Mouse (Mus musculus) embryonic facial prominence, embryonic 15.5 days (tissue): ENCODE measurements around the gene Scn10a. TPM values are rescaled to one million over a fixed set of nuclear protein-coding genes. Genes with fewer than 3 reads are reported as not detected.

Source experiments
- ATAC-seq: fragments of 200-750 bp; cut with Nextera tagmentation; 2 replicates; pipeline ENCODE4 v1.8.0; 2017; ENCODE audit warnings: low read depth, moderate TSS enrichment; ENCODE audit not compliant: insufficient number of reproducible peaks, low FRiP score, low TSS enrichment
- H3K27ac ChIP-seq: fragments of 300-500 bp; sonication (generic); replicated peaks from 2 replicates; pipeline ENCODE4 v1.5.1; 2015; ENCODE audit warnings: mild to moderate bottlenecking, inconsistent platforms
- H3K27me3 ChIP-seq: fragments of 300-500 bp; sonication (generic); 2 replicates; pipeline ENCODE4 v1.6.1; 2015; ENCODE audit warnings: inconsistent platforms
- H3K36me3 ChIP-seq: fragments of 300-500 bp; sonication (generic); 2 replicates; pipeline ENCODE4 v1.6.1; 2015; ENCODE audit warnings: mild to moderate bottlenecking, inconsistent platforms
- H3K4me1 ChIP-seq: fragments of 300-500 bp; sonication (generic); 2 replicates; pipeline ENCODE4 v1.6.1; 2015; ENCODE audit warnings: inconsistent platforms
- H3K4me2 ChIP-seq: fragments of 300-500 bp; sonication (generic); replicated peaks from 2 replicates; pipeline ENCODE4 v1.6.1; 2015; ENCODE audit warnings: mild to moderate bottlenecking, inconsistent platforms
- H3K4me3 ChIP-seq: fragments of 300-500 bp; sonication (generic); replicated peaks from 2 replicates; pipeline ENCODE4 v1.5.1; 2015; ENCODE audit warnings: mild to moderate bottlenecking, inconsistent platforms
- H3K9ac ChIP-seq: fragments of 300-500 bp; sonication (generic); 2 replicates; pipeline ENCODE4 v1.6.1; 2015; ENCODE audit warnings: inconsistent platforms
- H3K9me3 ChIP-seq: fragments of 300-500 bp; sonication (generic); replicated peaks from 2 replicates; pipeline ENCODE4 v1.6.1; 2016; ENCODE audit warnings: inconsistent platforms
- WGBS: fragments of 180-500 bp; shearing (Covaris S2); methylation state at CpG from one replicate; pipeline ENCODE4 v1.1.7; 2015; 5-methylcytosine and 5-hydroxymethylcytosine counted together
- polyA plus RNA-seq: library from polyadenylated mRNA; unstranded; fragments of >200 nt; fragmentation: Nextera tagmentation; extraction: Ambion mirVana; gene quantifications from 2 replicates; pipeline ENCODE4 v1.2.1, GENCODE M21; 2015

The Scn10a gene
- polyA plus RNA-seq, 1 experiment from 2014 or later = 0.05 TPM

DNA sequence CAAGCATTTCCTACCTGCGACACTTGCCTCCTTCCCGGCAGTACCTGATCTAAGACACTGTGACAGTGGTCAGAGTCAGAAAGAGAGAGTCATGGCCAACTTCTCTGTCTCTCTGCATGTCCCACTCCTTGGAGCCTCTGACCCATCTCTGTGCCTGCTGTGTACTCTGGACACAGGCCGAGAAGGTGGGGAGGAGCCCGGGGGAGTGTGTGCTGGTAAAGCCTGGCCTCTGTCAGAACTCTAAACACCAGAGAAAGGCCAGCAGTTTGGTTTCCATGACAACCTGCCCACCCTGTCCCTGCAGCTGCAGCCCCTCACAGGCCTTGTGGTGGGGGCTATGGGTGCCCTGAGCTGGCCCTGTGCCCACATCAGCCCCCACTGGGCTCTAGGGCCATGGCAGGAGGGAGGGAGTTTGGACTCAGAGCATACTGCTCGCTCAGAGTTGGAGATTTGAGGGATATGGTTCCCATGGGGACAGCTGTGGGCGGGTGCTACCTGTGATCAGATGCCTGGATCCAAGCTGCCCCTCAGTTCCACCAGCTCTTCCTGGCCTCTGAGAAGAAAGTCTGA is 6.3 kb upstream of the Scn10a start:
- Histone ChIP-seq H3K4me1 (no peaks in the 10 kb centered on the region), H3K9me3 (no peaks in the 10 kb centered on the region), H3K27me3 (no peaks in the 10 kb centered on the region), H3K4me2 (no peak overlapping the region), H3K36me3 (no peaks in the 10 kb centered on the region), H3K9ac (no peak overlapping the region), H3K4me3 (no peak overlapping the region), H3K27ac (no peak overlapping the region)
- no peak; the same call in 1 of the 2 replicates for ATAC-seq
- 76% methylated on average over 6 of the region's 6 CpGs for WGBS

DNA sequence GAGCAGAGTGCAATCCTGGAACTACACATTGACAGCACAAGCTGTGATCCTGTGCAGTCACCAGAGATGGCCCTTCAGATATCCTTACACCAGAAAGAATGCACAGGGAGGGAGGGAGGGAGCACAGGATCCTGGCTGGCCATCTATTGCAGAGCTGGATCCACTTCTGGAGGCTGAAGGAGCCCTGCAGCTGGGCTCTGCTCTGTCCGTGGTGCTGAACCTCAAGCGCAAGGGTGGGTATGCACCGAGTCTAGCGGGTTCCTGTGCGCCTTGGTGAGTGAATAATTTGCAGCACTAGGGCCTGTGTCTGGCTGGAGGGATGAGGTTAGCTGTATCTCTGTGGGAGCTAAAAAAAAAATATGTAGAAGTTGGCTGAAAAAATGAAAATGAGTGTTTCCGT is 12.4 kb downstream of the Scn10a start:
- ATAC-seq = peak; percentile 69; the same call in 1 of the 2 replicates
- Histone ChIP-seq H3K27ac (no peak overlapping the region), H3K27me3 (no peaks in the 10 kb centered on the region), H3K4me2 (no peak overlapping the region), H3K9me3 (no peaks in the 10 kb centered on the region), H3K4me1 (no peaks in the 10 kb centered on the region), H3K36me3 (no peaks in the 10 kb centered on the region), H3K4me3 (no peak overlapping the region), H3K9ac (no peak overlapping the region)
- 9% methylated on average over 6 of the region's 6 CpGs for WGBS

DNA sequence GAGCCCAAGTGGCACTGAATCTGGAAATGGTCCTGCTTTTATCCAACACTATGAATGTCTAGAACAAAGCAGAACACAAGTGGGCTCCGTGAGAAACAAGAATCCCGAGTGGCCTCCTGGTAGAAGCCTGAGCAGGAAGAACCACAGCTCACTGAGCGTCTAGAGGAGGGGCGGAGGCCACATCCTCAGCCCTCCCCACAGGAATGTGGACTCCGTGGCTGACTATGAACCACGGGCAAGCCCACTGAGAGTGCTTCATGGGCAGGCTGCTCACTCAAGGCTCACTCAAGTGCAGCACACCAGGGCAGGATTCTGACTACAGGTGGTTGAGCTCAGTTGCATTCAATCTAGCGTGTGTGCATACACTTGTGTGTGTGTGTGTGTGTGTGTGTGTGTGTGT is 27.6 kb downstream of the Scn10a start:
- no peaks in the 10 kb centered on the region for H3K27me3 ChIP-seq
- no peaks in the 10 kb centered on the region for H3K9me3 ChIP-seq
- no peak overlapping the region for H3K27ac ChIP-seq
- 42% methylated on average over 7 of the region's 7 CpGs for WGBS
- ATAC-seq = no peak
- H3K36me3 ChIP-seq = no peaks in the 10 kb centered on the region
- no peak overlapping the region for H3K4me2 ChIP-seq
- no peak overlapping the region for H3K9ac ChIP-seq
- H3K4me1 ChIP-seq = no peaks in the 10 kb centered on the region
- no peak overlapping the region for H3K4me3 ChIP-seq

DNA sequence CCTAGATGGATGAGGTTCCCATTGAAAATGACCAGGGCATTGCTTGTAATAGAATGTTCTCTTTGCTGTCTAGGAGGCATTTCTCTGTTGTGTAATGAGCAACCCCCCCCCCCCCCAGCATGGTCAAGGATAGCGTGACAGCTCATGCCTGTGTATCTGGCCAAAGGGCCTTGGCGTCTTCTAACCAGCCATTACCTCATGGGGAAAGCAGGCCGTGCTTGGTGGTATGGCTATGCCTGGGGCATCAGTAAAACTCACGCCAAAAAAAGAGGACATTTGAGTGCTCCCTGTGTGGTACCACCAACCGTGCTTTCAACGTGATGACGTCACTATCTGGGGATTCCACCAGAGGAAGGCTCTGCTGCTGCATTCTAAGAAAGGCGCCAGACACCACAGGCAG is 28.1 kb downstream of the Scn10a start:
- Histone ChIP-seq H3K27ac (no peak overlapping the region), H3K27me3 (no peaks in the 10 kb centered on the region), H3K4me3 (no peak overlapping the region), H3K9me3 (no peaks in the 10 kb centered on the region), H3K4me1 (no peaks in the 10 kb centered on the region), H3K9ac (no peak overlapping the region), H3K4me2 (no peak overlapping the region), H3K36me3 (no peaks in the 10 kb centered on the region)
- no peak for ATAC-seq
- WGBS = 71% methylated on average over 8 of the region's 8 CpGs

GRCm38 (mm10) chr9:119687893-119688292 is 31.2 kb downstream of the Scn10a start:
- Histone ChIP-seq H3K9ac (no peak overlapping the region), H3K27ac (no peak overlapping the region), H3K4me3 (no peak overlapping the region), H3K9me3 (no peaks in the 10 kb centered on the region), H3K4me2 (no peak overlapping the region), H3K4me1 (no peaks in the 10 kb centered on the region), H3K27me3 (no peaks in the 10 kb centered on the region), H3K36me3 (no peaks in the 10 kb centered on the region)
- no peak for ATAC-seq
- 76% methylated on average over 8 of the region's 8 CpGs for WGBS

- Histone ChIP-seq H3K9me3 (no peaks in the 10 kb centered on the region), H3K4me3 (no peak overlapping the region), H3K9ac (no peak overlapping the region), H3K36me3 (no peaks in the 10 kb centered on the region), H3K4me2 (no peak overlapping the region), H3K27ac (no peak overlapping the region), H3K27me3 (no peaks in the 10 kb centered on the region), H3K4me1 (no peaks in the 10 kb centered on the region)
- no peak for ATAC-seq
- 95% methylated on average over 8 of the region's 8 CpGs for WGBS
These were observed 32.9 kb downstream of the Scn10a start for GRCm38 (mm10) chr9:119686187-119686586.

GRCm38 (mm10) chr9:119680896-119681295 is 38.2 kb downstream of the Scn10a start:
- WGBS = 68% methylated on average over 3 of the region's 3 CpGs
- ATAC-seq = no peak
- Histone ChIP-seq H3K27me3 (no peaks in the 10 kb centered on the region), H3K4me2 (no peak overlapping the region), H3K9me3 (no peaks in the 10 kb centered on the region), H3K36me3 (no peaks in the 10 kb centered on the region), H3K4me3 (no peak overlapping the region), H3K9ac (no peak overlapping the region), H3K4me1 (no peaks in the 10 kb centered on the region), H3K27ac (no peak overlapping the region)

GRCm38 (mm10) chr9:119664109-119664508 is 55.0 kb downstream of the Scn10a start:
- H3K27ac ChIP-seq = no peak overlapping the region
- H3K4me3 ChIP-seq = no peak overlapping the region
- 42% methylated on average over 1 of the region's 1 CpGs for WGBS
- no peaks in the 10 kb centered on the region; the same call in 1 of the 2 replicates for H3K27me3 ChIP-seq
- no peaks in the 10 kb centered on the region for H3K4me1 ChIP-seq
- no peak for ATAC-seq
- H3K4me2 ChIP-seq = no peak overlapping the region
- H3K9me3 ChIP-seq = no peaks in the 10 kb centered on the region
- no peaks in the 10 kb centered on the region for H3K36me3 ChIP-seq
- H3K9ac ChIP-seq = no peak overlapping the region

- WGBS = 33% methylated on average over 6 of the region's 6 CpGs
- Histone ChIP-seq H3K4me1 (peaks cover 3% of the 10 kb centered on the region; the same call in 1 of the 2 replicates), H3K4me2 (no peak overlapping the region), H3K36me3 (no peaks in the 10 kb centered on the region), H3K27ac (no peak overlapping the region), H3K4me3 (no peak overlapping the region), H3K9me3 (no peaks in the 10 kb centered on the region), H3K9ac (no peak overlapping the region), H3K27me3 (no peaks in the 10 kb centered on the region)
- no peak for ATAC-seq
These were observed 63.0 kb downstream of the Scn10a start for GRCm38 (mm10) chr9:119656111-119656510.

GRCm38 (mm10) chr9:119653758-119654157 is 65.4 kb downstream of the Scn10a start:
- Histone ChIP-seq H3K27me3 (no peaks in the 10 kb centered on the region), H3K4me3 (no peak overlapping the region), H3K9ac (no peak overlapping the region), H3K4me2 (no peak overlapping the region), H3K9me3 (no peaks in the 10 kb centered on the region), H3K36me3 (no peaks in the 10 kb centered on the region), H3K27ac (no peak overlapping the region), H3K4me1 (peaks cover 3% of the 10 kb centered on the region; the same call in 1 of the 2 replicates)
- WGBS = 67% methylated on average over 5 of the region's 5 CpGs
- no peak for ATAC-seq

GRCm38 (mm10) chr9:119646942-119647547 is 72.1 kb downstream of the Scn10a start:
- Histone ChIP-seq H3K4me2 (no peak overlapping the region), H3K4me3 (no peak overlapping the region), H3K36me3 (no peaks in the 10 kb centered on the region), H3K27me3 (no peaks in the 10 kb centered on the region), H3K9ac (no peak overlapping the region), H3K27ac (no peak overlapping the region), H3K9me3 (no peaks in the 10 kb centered on the region), H3K4me1 (no peaks in the 10 kb centered on the region)
- WGBS = 56% methylated on average over 8 of the region's 8 CpGs
- ATAC-seq = no peak

DNA sequence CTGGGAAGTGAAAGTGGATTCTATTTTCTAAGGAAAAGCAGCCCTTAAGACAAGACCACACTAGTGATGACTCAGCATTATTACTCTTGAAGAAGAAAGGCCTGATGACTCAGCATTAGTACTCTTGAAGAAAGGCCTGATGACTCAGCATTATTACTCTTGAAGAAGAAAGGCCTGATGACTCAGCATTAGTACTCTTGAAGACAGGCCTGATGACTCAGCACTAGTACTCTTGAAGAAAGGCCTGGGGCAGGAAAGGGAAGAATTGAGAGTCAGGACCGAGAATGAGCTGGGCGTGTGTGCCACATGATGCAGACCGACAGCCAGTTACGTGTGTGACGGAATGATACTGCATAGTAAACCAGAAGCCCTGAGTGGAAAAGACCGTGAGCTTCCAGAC is 77.1 kb downstream of the Scn10a start:
- H3K4me3 ChIP-seq = no peak overlapping the region
- no peaks in the 10 kb centered on the region for H3K36me3 ChIP-seq
- H3K27ac ChIP-seq = no peak overlapping the region
- no peaks in the 10 kb centered on the region for H3K4me1 ChIP-seq
- WGBS = 82% methylated on average over 6 of the region's 6 CpGs
- H3K4me2 ChIP-seq = no peak overlapping the region
- no peak for ATAC-seq
- no peak overlapping the region for H3K9ac ChIP-seq
- H3K27me3 ChIP-seq = no peaks in the 10 kb centered on the region
- no peaks in the 10 kb centered on the region for H3K9me3 ChIP-seq
